Mouse (Mus musculus): ENCODE measurements around the gene Serpinf1.

Gene Serpinf1

GRCm38 (mm10) chr11:75377125-75377524, 45.4 kb downstream of the Serpinf1 start:
- no peak for DNase-seq (ENCODE audit: inconsistent age in 2 of 2, low spot score in 1 of 2)
